Mouse (Mus musculus) kidney, postnatal 0 days (tissue): ENCODE measurements around the gene Arl13a. TPM values are rescaled to one million over a fixed set of nuclear protein-coding genes. Genes with fewer than 3 reads are reported as not detected.

Experiments used
- ATAC-seq: fragments of 200-750 bp; cut with Nextera tagmentation; replicated peaks from 2 replicates; pipeline ENCODE4 v1.8.0; 2017; ENCODE audit warnings: low read depth, moderate number of reproducible peaks, moderate TSS enrichment, moderate library complexity; ENCODE audit not compliant: low FRiP score
- DNase-seq: peaks from one replicate; pipeline ENCODE4 v3.0.0-alpha.2; 2016; ENCODE audit warnings: low spot score
- H3K27ac ChIP-seq: fragments of 300-500 bp; sonication (generic); 2 replicates; pipeline ENCODE4 v1.5.1; 2014; ENCODE audit warnings: mild to moderate bottlenecking
- H3K27me3 ChIP-seq: fragments of 300-500 bp; sonication (generic); 2 replicates; pipeline ENCODE4 v1.6.1; 2014; ENCODE audit warnings: low read length, mixed read lengths; ENCODE audit not compliant: insufficient read depth
- H3K36me3 ChIP-seq: fragments of 300-500 bp; sonication (generic); 2 replicates; pipeline ENCODE4 v1.6.1; 2014; ENCODE audit warnings: low read length, mixed read lengths; ENCODE audit not compliant: insufficient read depth
- H3K4me1 ChIP-seq: fragments of 300-500 bp; sonication (generic); replicated peaks from 2 replicates; pipeline ENCODE4 v1.6.1; 2014; ENCODE audit warnings: antibody characterized with exemption, low read length, mixed read lengths; ENCODE audit not compliant: insufficient read depth
- H3K4me2 ChIP-seq: fragments of 300-500 bp; sonication (generic); 2 replicates; pipeline ENCODE4 v1.6.1; 2014; ENCODE audit warnings: mild to moderate bottlenecking, low read length, moderate library complexity, mixed read lengths
- H3K4me3 ChIP-seq: fragments of 300-500 bp; sonication (generic); replicated peaks from 2 replicates; pipeline ENCODE4 v1.5.1; 2014; ENCODE audit warnings: low read depth, low read length
- H3K9ac ChIP-seq: fragments of 300-500 bp; sonication (generic); 2 replicates; pipeline ENCODE4 v1.6.1; 2014; ENCODE audit warnings: low read depth, low read length
- H3K9me3 ChIP-seq: fragments of 300-500 bp; sonication (generic); replicated peaks from 2 replicates; pipeline ENCODE4 v1.6.1; 2016; ENCODE audit warnings: low read length, inconsistent platforms, mixed read lengths
- CTCF ChIP-seq: IDR thresholded peaks from 2 replicates; pipeline ENCODE4 v1.5.1; 2016; ENCODE audit warnings: antibody characterized with exemption, low read depth, mild to moderate bottlenecking, moderate library complexity
- WGBS: fragments of 180-500 bp; shearing (Covaris S2); extraction: QIAGEN DNeasy Blood & Tissue Kit; methylation state at CpG from one replicate; pipeline ENCODE4 v1.1.7; 2014; 5-methylcytosine and 5-hydroxymethylcytosine counted together
- polyA plus RNA-seq: library from polyadenylated mRNA; unstranded; fragments of >200 nt; fragmentation: Nextera tagmentation; extraction: Ambion mirVana; gene quantifications from 2 replicates; pipeline ENCODE4 v1.2.1, GENCODE M21; 2015

The Arl13a gene
- polyA plus RNA-seq, 1 experiment from 2014 or later, result not detected

DNA sequence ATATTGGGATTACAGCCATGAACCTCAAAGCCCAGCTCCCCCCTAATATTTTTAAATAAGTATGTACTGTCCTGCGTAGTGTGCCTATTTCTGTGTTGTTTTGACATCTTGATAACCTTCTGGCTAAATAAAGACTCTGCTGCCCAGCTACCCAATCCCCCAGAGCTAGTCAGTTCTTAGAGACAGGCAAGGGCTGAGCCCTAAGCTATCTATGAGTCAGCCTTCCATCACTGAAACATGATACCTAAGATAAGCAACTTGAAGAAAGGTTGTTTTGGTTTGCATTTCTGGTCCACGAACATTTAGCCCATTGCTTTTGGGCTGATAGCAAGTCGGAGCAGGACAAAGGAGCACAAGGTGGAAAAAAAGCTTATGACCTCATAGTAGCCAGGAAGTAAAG lies 33.3 kb downstream of the Arl13a start:
- WGBS, result 44% methylated on average over 3 of the region's 3 CpGs
- H3K27me3 ChIP-seq, result no peaks in the 10 kb centered on the region
- no peaks in the 10 kb centered on the region for H3K4me1 ChIP-seq
- no peak for TF ChIP-seq CTCF
- H3K4me2 ChIP-seq, result no peak overlapping the region
- no peak overlapping the region for H3K27ac ChIP-seq
- no peaks in the 10 kb centered on the region for H3K36me3 ChIP-seq
- DNase-seq, result no peak
- no peaks in the 10 kb centered on the region for H3K9me3 ChIP-seq
- ATAC-seq, result no peak
- H3K9ac ChIP-seq, result no peak overlapping the region
- H3K4me3 ChIP-seq, result no peak overlapping the region

DNA sequence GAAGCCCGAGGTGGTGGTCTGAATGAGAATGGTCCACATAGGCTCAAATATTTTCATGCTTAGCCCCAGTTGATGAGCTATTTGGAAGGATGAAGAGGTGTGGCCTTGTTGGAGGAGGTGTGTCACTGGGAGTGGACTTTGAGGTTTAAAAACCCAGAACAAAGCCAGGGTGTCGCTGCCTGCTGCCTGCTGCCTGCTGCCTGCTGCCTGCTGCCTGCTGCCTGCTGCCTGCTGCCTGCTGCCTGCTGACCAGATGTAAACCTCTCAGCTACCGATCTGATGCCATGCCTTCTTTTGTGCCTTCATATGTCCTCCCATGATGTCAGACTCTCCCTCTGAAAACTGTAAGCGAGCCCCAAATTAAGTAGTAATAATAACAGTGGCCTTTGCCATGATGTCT lies 34.6 kb downstream of the Arl13a start, which contains the start of gene Nox1:
Nox1 (minus strand) TSS at position 101 of the 400 bp plus-strand sequence.
- TF ChIP-seq CTCF, result no peak
- no peak within 1 kb of the TSS for H3K9ac ChIP-seq
- H3K27ac ChIP-seq, result no peak within 1 kb of the TSS
- ATAC-seq (no peak), DNase-seq (no peak)
- no peaks in the 10 kb centered on the region for H3K27me3 ChIP-seq
- H3K36me3 ChIP-seq, result no peaks in the 10 kb centered on the region
- H3K9me3 ChIP-seq, result no peaks in the 10 kb centered on the region
- H3K4me1 ChIP-seq, result no peaks in the 10 kb centered on the region
- no peak within 1 kb of the TSS for H3K4me3 ChIP-seq
- H3K4me2 ChIP-seq, result no peak within 1 kb of the TSS
- WGBS, result 57% methylated on average over 4 of the region's 4 CpGs

DNA sequence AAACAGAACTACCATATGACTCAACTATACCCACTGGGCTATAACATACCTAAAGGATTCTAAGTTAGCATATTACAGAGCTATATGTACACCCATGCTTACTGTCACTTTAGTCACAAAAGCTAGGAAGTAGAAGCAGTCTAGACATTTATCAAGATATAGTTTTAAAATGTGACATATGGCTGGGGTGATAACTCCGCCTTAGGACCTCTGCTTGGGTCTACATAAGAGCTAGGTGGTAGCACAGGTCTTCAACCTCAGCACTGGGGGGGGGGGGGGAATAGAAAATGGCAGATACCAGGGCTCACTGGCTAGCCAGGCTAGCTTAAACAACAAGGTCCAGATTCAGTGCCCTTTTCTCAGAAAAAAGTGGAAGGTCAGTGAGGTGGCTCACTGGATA lies 45.7 kb downstream of the Arl13a start:
- ATAC-seq (no peak), DNase-seq (no peak)
- Histone ChIP-seq H3K27ac (no peak overlapping the region), H3K27me3 (no peaks in the 10 kb centered on the region), H3K4me3 (no peak overlapping the region), H3K4me2 (no peak overlapping the region), H3K9ac (no peak overlapping the region), H3K36me3 (no peaks in the 10 kb centered on the region), H3K4me1 (no peaks in the 10 kb centered on the region), H3K9me3 (no peaks in the 10 kb centered on the region)
- WGBS, result 86% methylated on average over 1 of the region's 1 CpGs
- no peak for TF ChIP-seq CTCF

DNA sequence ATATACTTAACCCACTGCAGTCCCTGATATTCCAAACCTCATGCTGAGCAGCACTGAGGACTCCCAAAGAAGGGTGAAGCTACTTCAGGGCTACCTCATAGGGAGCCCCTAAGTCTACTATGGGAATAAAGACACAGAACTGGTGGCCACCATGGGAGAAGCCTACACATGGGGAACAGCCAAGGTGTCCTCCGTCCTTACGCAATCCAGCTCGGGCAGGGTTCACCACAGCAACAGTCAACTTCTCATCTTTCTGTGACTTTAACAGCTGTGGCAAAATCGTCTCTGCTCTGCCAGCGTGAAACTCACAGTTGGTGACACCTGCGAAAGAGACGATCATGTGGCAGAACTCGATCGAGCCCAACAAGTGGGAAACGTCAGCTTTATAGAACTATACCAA lies 51.0 kb downstream of the Arl13a start:
- H3K9me3 ChIP-seq, result no peaks in the 10 kb centered on the region
- no peaks in the 10 kb centered on the region for H3K27me3 ChIP-seq
- H3K36me3 ChIP-seq, result 0 out of 2 replicates have a peak, but pooled peaks cover 3% of the 10 kb centered on the region
- no peak overlapping the region for H3K4me3 ChIP-seq
- no peak overlapping the region for H3K27ac ChIP-seq
- no peaks in the 10 kb centered on the region for H3K4me1 ChIP-seq
- no peak for ATAC-seq
- no peak overlapping the region for H3K4me2 ChIP-seq
- WGBS, result 90% methylated on average over 10 of the region's 10 CpGs
- no peak for DNase-seq
- H3K9ac ChIP-seq, result no peak overlapping the region
- TF ChIP-seq CTCF, result no peak

DNA sequence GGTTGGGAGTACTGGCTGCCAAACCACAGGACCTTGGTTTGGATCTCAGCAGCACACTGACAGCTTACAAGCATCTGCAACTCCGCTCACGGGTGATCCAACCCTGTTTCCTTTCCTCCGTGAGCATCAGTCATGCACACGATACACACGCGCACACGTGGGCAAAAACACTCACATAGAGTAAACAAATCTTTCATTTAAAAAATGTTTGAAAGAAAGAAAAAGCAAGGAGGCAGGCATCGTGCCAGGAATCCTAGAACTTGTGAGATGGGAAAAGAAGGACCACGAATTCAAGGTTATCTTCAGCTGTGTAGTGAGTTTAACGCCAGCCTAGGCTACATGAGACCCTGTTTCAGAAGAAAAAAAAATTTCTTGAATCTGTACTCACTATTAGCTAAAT lies 58.6 kb downstream of the Arl13a start:
- WGBS, result 88% methylated on average over 10 of the region's 10 CpGs
- H3K4me1 ChIP-seq, result no peaks in the 10 kb centered on the region
- no peaks in the 10 kb centered on the region for H3K27me3 ChIP-seq
- no peak overlapping the region for H3K9ac ChIP-seq
- H3K36me3 ChIP-seq, result no peaks in the 10 kb centered on the region
- no peaks in the 10 kb centered on the region for H3K9me3 ChIP-seq
- no peak for DNase-seq
- H3K4me2 ChIP-seq, result no peak overlapping the region
- no peak overlapping the region for H3K27ac ChIP-seq
- TF ChIP-seq CTCF, result no peak
- no peak for ATAC-seq
- no peak overlapping the region for H3K4me3 ChIP-seq

DNA sequence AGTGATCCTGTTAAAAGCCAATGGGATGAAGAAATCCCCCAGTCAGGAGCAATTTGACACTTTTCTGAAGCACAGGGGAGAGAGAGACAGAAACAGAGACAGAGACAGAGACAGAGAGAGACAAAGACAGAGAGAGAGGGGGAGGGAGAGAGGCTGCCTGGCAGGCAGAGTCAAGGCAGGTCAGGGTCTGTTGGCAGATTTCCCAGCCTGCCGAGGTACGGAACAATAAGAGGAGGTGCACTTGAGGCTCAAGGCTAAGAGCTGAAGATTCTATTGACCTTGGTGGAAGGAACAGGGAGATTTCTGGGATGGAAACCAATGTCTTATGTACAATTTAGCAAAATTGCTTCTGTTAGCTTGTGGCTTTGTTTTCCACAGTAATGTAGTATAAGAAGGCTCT lies 60.9 kb downstream of the Arl13a start:
- no peak overlapping the region for H3K9ac ChIP-seq
- ATAC-seq, result no peak
- no peaks in the 10 kb centered on the region for H3K27me3 ChIP-seq
- WGBS, result 60% methylated on average over 2 of the region's 2 CpGs
- H3K9me3 ChIP-seq, result no peaks in the 10 kb centered on the region
- TF ChIP-seq CTCF, result no peak
- H3K4me3 ChIP-seq, result no peak overlapping the region
- H3K36me3 ChIP-seq, result no peaks in the 10 kb centered on the region
- no peak overlapping the region for H3K27ac ChIP-seq
- H3K4me1 ChIP-seq, result no peaks in the 10 kb centered on the region
- no peak overlapping the region for H3K4me2 ChIP-seq
- DNase-seq, result no peak

Other genes starting within 250 kb of the Arl13a start
- 2.3 and 2.5 TPM in 2 replicates for gene Sytl4, start 205.7 kb upstream of the Arl13a start, polyA plus RNA-seq
- gene Cstf2, start 128.3 kb upstream of the Arl13a start, polyA plus RNA-seq, result 27.1 and 31.0 TPM in 2 replicates
- gene Xkrx, start 25.4 kb upstream of the Arl13a start, polyA plus RNA-seq, result 0.20 and 0.21 TPM in 2 replicates
- gene Nox1, start 34.5 kb downstream of the Arl13a start, polyA plus RNA-seq, result 0.20 TPM in 1 of 2 replicates, not detected in the other
- 16.6 and 17.3 TPM in 2 replicates for gene Trmt2b, start 89.5 kb downstream of the Arl13a start, polyA plus RNA-seq
- 9.9 and 11.8 TPM in 2 replicates for gene Tmem35a, start 107.7 kb downstream of the Arl13a start, polyA plus RNA-seq
- 12.4 and 15.9 TPM in 2 replicates for gene Cenpi, start 120.6 kb downstream of the Arl13a start, polyA plus RNA-seq
- gene Drp2, start 217.1 kb downstream of the Arl13a start, polyA plus RNA-seq, result 0.07 and 0.24 TPM in 2 replicates